Mouse (Mus musculus): Measurements from ENCODE around the gene Fars2. TPM values are rescaled to one million over a fixed set of nuclear protein-coding genes. Genes with fewer than 3 reads are reported as not detected.

Fars2 gene
- polyA plus RNA-seq, 1 experiment from 2014 or later, result 31.4 TPM

DNA sequence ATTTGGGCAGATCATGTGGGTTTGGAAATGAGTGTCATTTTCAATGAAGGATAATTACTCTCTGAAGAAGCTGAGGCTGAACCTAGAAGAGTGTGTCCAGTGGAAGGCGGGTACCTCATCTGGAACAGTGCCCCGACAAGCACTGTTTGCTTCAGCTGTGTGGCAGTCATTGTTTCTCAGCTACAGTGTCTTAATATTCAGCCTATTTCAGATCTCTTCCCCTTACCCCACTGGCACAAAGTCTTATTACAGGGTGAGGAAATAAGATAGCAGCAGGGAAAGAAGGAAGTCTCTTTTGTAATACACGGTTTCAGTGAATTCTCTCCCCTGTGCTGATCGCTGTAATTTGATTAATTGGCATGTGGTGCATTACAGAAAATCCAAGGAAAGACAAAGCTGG, 101.1 kb downstream of the Fars2 start:
- DNase-seq (ENCODE audit: low read depth, low spot score) (no peak), ATAC-seq (no peak)
- ChIA-PET POLR2A (no interaction called here), CTCF (interaction anchor here (1.1 to 1.4 kb wide), 2 partner anchors 9 to 17 kb away, joined by 3 read pairs; no protein-coding TSS in a partner anchor)
- no peaks in the 10 kb centered on the region for H3K27me3 ChIP-seq
- in situ Hi-C loops (cut with MboI; ENCODE audit: low pct_unique_long_range_greater_than_20kb), result no loop called here
- no peak for TF ChIP-seq CTCF (IDR thresholded peaks at IDR 0.05)

DNA sequence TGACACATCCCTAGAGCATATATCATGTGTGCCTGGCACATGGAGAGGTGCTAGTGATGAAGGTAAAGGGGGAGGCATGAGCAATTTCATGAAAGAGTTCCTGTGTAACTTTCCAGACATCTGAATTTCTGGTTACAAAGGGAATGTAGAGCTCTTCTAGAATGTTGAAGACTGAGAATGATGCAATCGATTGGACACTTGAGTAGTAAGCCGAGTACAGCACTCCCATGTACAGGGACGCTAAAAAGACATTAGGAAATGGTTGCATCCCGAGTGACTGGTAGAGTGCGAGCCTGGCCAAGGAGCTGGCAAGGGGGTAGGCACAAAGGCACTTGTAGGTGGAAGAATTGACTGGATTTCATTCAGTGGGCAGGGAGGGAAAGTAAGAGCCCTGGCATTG, 102.3 kb downstream of the Fars2 start:
- no peaks in the 10 kb centered on the region for H3K27me3 ChIP-seq
- ChIA-PET CTCF (interaction anchor here (1.4 kb wide), 1 partner anchor 10 kb away, joined by 3 read pairs; no protein-coding TSS in a partner anchor), POLR2A (no interaction called here)
- DNase-seq (ENCODE audit: low read depth, low spot score) (no peak), ATAC-seq (no peak)
- in situ Hi-C loops (cut with MboI; ENCODE audit: low pct_unique_long_range_greater_than_20kb), result no loop called here
- TF ChIP-seq CTCF (IDR thresholded peaks at IDR 0.05), result no peak

DNA sequence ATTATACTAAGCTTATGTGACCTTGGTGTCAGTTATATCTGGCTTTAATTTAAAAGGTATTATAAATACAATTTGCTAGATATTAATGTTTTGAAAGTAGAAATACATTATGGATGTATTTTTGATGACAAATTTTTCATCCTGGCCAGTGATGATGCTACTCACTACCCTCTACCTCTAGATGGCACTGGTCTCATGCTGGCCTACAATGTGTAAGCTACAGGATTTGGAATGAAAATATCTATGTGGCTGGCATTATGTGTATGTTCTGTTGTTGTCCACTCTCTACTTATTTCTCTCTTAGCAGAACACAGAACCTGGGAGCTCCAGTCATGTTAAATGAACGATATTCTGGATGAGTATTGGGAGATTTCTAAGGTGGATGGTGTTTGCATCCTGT, 104.7 kb downstream of the Fars2 start:
- DNase-seq (ENCODE audit: low read depth, low spot score) (no peak), ATAC-seq (no peak)
- CTCF ChIA-PET, result interaction anchor here (1.8 to 2.0 kb wide), 2 partner anchors 10 to 12 kb away, joined by 4 to 7 read pairs; no protein-coding TSS in a partner anchor
- no peaks in the 10 kb centered on the region for H3K27me3 ChIP-seq
- POLR2A ChIA-PET, result no interaction called here
- in situ Hi-C loops (cut with MboI; ENCODE audit: low pct_unique_long_range_greater_than_20kb), result no loop called here
- peak; percentile 59 for TF ChIP-seq CTCF (IDR thresholded peaks at IDR 0.05)

DNA sequence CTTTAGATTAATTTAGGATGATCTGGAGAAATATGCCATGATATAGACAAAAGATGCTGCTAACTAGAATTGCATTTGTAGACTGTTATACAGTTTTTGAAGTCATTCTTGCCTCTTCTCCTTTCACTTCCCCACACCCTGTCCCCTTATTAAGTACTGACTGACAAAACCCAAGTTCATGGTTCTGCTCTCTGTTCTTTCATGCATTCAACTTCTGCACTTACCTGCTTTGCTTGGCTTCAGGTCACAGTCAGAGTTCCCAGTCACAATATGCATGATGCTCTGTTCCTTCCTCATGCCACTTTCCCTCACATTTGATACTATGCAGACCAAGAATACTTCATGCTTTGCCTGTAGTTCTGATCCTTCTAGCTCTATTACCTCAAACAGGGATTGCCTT, 105.5 kb downstream of the Fars2 start:
- TF ChIP-seq CTCF (IDR thresholded peaks at IDR 0.05), result no peak
- no peaks in the 10 kb centered on the region for H3K27me3 ChIP-seq
- DNase-seq (ENCODE audit: low read depth, low spot score) (no peak), ATAC-seq (no peak)
- in situ Hi-C loops (cut with MboI; ENCODE audit: low pct_unique_long_range_greater_than_20kb), result no loop called here
- POLR2A ChIA-PET, result interaction anchor here (0.6 kb wide), 1 partner anchor 1189 kb away, joined by 5 read pairs; no protein-coding TSS in a partner anchor
- CTCF ChIA-PET, result interaction anchor here (1.8 kb wide), 1 partner anchor 13 kb away, joined by 4 read pairs; no protein-coding TSS in a partner anchor

DNA sequence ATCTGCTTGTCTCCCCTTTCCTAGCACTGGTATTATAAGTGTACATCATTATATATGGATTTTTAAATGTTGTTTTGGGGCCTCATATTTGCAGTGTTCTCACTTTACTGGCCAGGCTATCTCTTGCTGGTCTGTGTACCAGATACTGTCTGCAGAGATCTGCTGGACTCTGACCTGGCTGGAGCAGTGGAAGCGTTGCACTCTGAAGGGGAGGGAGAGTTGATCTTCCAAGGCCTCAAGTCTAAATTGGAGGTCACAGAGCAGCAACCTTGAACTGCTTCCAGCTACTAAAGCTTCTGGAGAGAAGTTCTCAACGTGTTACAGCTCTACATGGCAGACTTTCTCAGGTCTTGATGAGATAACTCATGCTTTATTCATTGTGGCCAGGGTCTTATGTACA, 107.2 kb downstream of the Fars2 start:
- POLR2A ChIA-PET, result no interaction called here
- in situ Hi-C loops (cut with MboI; ENCODE audit: low pct_unique_long_range_greater_than_20kb), result no loop called here
- DNase-seq (ENCODE audit: low read depth, low spot score) (no peak), ATAC-seq (no peak)
- TF ChIP-seq CTCF (IDR thresholded peaks at IDR 0.05), result no peak
- no peaks in the 10 kb centered on the region for H3K27me3 ChIP-seq
- CTCF ChIA-PET, result no interaction called here

DNA sequence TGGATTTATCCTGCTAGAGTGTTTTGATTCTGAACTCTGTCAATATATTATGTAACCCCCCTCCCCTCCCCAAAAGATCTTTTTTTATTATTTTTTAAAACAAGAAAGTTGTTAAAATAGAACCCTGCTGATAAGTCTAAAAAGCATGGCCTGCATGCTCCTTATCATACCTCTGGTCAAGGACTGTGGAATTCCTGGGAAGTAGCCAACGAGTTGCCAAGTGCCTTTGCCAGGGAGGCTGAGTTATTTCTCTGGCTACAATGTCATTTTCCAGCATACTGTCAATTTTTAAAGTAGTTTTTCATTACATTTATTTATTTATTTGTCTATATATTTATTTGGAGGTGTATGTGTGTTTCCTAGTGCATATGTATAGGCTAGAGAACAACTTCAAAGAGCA, 125.0 kb downstream of the Fars2 start:
- CTCF ChIA-PET, result no interaction called here
- H3K27me3 ChIP-seq, result no peaks in the 10 kb centered on the region
- in situ Hi-C loops (cut with MboI; ENCODE audit: low pct_unique_long_range_greater_than_20kb), result no loop called here
- no peak for ATAC-seq
- DNase-seq (ENCODE audit: low read depth, low spot score), result no peak
- no peak for TF ChIP-seq CTCF (IDR thresholded peaks at IDR 0.05)
- POLR2A ChIA-PET, result no interaction called here

DNA sequence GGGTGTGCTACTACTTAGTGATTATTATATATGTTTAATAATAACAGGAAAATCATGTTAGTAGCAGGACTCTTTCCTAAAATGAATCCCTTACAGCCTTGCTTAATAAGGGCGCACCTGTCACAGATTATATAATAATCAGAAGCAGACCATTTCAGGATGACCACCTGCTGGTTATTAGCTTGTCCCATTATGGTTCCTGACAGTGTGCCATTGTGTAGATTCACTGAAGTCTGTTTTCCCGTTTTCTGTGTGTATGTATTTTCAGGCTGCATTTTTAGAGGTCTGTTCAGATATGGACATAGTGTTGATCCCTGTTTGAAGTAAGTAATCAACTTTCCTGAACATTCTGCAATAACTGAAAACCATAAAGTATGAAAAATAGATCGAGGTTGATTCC, 136.7 kb downstream of the Fars2 start:
- in situ Hi-C loops (cut with MboI; ENCODE audit: low pct_unique_long_range_greater_than_20kb), result no loop called here
- DNase-seq (ENCODE audit: low read depth, low spot score) (no peak), ATAC-seq (no peak)
- ChIA-PET CTCF (no interaction called here), POLR2A (no interaction called here)
- no peak for TF ChIP-seq CTCF (IDR thresholded peaks at IDR 0.05)
- H3K27me3 ChIP-seq, result no peaks in the 10 kb centered on the region

DNA sequence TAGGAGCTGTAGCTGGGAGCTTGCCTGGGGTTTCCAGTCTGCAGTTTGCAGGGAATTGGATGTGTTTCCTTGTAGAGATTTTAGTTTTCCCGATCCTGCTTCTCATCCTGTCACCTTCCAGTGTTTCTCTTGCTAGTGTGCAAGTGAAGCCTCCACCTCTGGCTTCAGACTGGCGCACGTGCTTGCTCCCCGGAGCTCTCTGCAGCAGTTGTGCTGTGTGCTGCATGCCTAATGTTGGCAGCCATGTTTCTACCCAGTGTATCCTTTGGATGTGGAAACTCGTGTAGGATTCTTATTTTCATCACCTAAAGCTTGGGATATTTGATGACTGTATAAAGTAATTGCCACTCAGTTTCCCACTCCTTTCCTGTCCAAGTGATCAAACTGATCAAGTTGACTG, 140.0 kb downstream of the Fars2 start:
- TF ChIP-seq CTCF (IDR thresholded peaks at IDR 0.05), result no peak
- ChIA-PET CTCF (no interaction called here), POLR2A (no interaction called here)
- DNase-seq (ENCODE audit: low read depth, low spot score) (no peak), ATAC-seq (no peak)
- in situ Hi-C loops (cut with MboI; ENCODE audit: low pct_unique_long_range_greater_than_20kb), result no loop called here
- H3K27me3 ChIP-seq, result no peaks in the 10 kb centered on the region

DNA sequence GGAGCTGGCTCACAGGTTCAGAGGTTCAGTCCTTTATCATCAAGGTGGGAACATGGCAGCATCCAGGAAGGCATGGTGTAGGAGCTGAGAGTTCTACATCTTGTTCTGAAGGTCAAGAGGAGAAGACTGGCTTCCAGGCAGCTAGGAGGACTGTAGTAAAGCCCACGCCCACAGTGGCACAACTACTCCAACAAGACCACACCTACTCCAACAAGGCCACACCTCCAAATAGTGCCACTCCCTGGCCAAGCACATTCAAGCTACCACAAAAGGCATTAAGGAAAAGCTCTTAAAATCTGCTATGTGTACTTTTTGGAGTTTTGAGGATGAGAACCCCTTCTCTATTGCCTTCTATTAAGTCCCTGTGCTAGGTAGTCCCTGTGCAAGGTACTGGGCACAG, 142.5 kb downstream of the Fars2 start:
- no peak for ATAC-seq
- in situ Hi-C loops (cut with MboI; ENCODE audit: low pct_unique_long_range_greater_than_20kb), result no loop called here
- ChIA-PET CTCF (no interaction called here), POLR2A (interaction anchor here (0.6 kb wide), 1 partner anchor 9 kb away, joined by 3 read pairs; no protein-coding TSS in a partner anchor)
- DNase-seq (ENCODE audit: low read depth, low spot score), result no peak
- H3K27me3 ChIP-seq, result no peaks in the 10 kb centered on the region
- TF ChIP-seq CTCF (IDR thresholded peaks at IDR 0.05), result no peak

DNA sequence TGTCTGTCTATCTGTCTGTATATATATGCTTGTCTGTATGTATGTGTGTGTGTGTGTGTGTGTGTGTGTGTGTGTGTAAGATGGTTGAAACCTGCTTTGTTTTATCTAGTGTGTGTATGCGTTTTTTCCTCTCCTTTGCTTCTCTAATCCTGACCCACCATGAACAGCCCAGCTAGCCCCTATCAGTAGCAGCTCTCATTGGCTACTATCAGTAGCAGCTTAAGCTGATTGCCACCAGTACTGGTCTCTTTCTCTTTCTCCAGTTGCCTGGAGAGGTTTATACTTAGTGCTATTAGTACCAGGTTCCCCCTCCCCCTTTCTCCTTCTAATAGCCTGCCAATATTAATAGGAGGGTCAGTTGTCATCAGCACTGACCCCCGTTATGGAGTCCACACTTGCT, 144.1 kb downstream of the Fars2 start:
- DNase-seq (ENCODE audit: low read depth, low spot score), result no peak
- H3K27me3 ChIP-seq, result no peaks in the 10 kb centered on the region
- ChIA-PET POLR2A (interaction anchor here (0.7 to 0.8 kb wide), 2 partner anchors 9 to 1036 kb away, joined by 3 to 6 read pairs; no protein-coding TSS in a partner anchor), CTCF (interaction anchor here (0.6 to 1.2 kb wide), 2 partner anchors 10 to 16 kb away, joined by 3 to 4 read pairs; no protein-coding TSS in a partner anchor)
- in situ Hi-C loops (cut with MboI; ENCODE audit: low pct_unique_long_range_greater_than_20kb), result no loop called here
- no peak for ATAC-seq
- no peak for TF ChIP-seq CTCF (IDR thresholded peaks at IDR 0.05)

DNA sequence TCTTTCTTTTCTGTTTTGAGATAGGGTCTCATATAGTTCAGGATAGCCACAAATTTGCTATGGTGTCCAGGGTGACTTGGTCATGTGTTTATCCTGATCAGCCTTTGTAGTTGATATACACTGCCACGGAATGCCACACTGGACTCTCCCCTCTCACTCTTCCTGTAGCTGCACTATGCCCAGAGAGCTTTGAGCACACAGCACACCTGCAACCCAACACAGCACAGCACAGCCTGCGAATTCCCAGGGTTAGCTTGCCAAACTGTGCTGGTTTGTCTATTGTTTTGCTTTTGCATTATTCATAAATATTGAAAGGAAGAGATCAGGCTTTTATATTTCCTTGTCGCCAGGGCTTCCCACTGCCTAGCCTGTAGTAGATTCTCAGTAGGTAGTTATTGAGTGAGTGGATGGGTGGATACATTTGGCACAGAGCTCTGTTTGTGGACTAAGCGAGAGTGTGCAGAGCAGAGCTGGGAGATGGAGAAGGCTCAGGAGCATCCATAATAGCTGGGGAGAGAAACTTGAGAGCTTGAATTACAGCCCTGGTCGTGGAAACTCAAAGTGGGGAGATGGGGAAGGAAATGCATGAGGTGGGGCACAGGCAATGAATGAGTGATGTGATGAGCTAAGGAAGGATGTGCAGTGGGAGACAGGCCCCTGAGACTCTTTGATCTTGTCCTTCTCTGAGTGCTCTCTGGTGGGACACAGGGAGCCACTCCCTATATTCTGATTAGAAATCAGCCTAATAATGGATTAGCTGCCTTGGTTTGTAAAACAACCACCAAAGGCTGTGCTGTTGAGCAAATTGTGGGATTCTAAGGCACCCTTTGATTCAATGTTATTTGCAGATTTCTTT, 146.3 kb downstream of the Fars2 start:
- TF ChIP-seq CTCF (IDR thresholded peaks at IDR 0.05), result no peak
- in situ Hi-C loops (cut with MboI; ENCODE audit: low pct_unique_long_range_greater_than_20kb), result no loop called here
- ATAC-seq (no peak), DNase-seq (ENCODE audit: low read depth, low spot score) (no peak)
- ChIA-PET POLR2A (no interaction called here), CTCF (interaction anchor here (1.1 to 1.3 kb wide), 2 partner anchors 13 to 18 kb away, joined by 4 to 5 read pairs; no protein-coding TSS in a partner anchor)
- H3K27me3 ChIP-seq, result no peaks in the 10 kb centered on the region

All from Patski (cell line).